Mouse (Mus musculus): ENCODE measurements around the gene Gan.

- no peak for TF ChIP-seq ZC3H11A (IDR thresholded peaks at IDR 0.05; ENCODE audit: borderline replicate concordance, low read depth, low read length)
- TF ChIP-seq HCFC1 (IDR thresholded peaks at IDR 0.05; ENCODE audit: borderline replicate concordance, insufficient read depth, low read length) = no peak
- no peak for TF ChIP-seq ZNF384 (IDR thresholded peaks at IDR 0.05; ENCODE audit: low read depth, low read length)
Observed at GRCm38 (mm10) chr8:117115094-117115493, 42.8 kb upstream of the Gan start.
